Mouse (Mus musculus) C2C12 (cell line): Measurements from ENCODE around the gene Ltb4r2.

Source experiments
- CTCF ChIP-seq: IDR thresholded peaks from one replicate; pipeline ENCODE4 v1.5.1; 2011; ENCODE audit not compliant: control insufficient read depth, insufficient read depth, insufficient read length
- MAX ChIP-seq: IDR thresholded peaks from one replicate; pipeline ENCODE4 v1.6.1; 2011; ENCODE audit warnings: mild to moderate bottlenecking, control low read depth

DNA sequence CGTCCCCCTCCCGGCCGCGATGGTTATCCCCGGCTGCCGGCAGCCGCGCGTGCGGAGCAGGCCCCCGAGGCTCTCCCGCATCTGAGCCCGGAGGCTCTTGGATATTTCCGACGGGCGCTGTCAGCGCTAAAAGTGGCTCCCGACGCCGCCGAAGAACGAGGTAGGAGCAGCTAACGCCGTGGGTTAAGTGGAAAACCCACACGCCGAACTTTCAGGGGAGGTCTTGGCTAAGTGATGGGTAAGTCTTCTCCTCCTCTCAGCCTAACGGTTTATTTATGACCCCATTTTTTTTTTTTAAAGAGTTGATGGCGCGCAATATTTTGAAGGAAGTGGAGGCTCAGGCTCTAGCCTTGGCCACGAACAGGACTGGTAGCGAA is 15.4 kb upstream of the Ltb4r2 start:
- TF ChIP-seq CTCF: no peak
- TF ChIP-seq MAX: no peak
